Mouse (Mus musculus) layer of hippocampus, postnatal 36 days (tissue): ENCODE measurements around the gene Bcat1. TPM values are rescaled to one million over a fixed set of nuclear protein-coding genes. Genes with fewer than 3 reads are reported as not detected.
A peak's percentile ranks its signal among the peaks of the same experiment; 100 is the strongest.

Experiments
- DNase-seq, 2 experiments: peaks; one replicate each; pipeline ENCODE4 v3.0.0; 2022
- total RNA-seq, 2 experiments: library from RNA; stranded (reverse); gene quantifications; 2 replicates each; pipeline ENCODE4 v1.2.3; 2021

Gene Bcat1
- total RNA-seq, 2 experiments from 2014 or later = 100 to 102 TPM

DNA sequence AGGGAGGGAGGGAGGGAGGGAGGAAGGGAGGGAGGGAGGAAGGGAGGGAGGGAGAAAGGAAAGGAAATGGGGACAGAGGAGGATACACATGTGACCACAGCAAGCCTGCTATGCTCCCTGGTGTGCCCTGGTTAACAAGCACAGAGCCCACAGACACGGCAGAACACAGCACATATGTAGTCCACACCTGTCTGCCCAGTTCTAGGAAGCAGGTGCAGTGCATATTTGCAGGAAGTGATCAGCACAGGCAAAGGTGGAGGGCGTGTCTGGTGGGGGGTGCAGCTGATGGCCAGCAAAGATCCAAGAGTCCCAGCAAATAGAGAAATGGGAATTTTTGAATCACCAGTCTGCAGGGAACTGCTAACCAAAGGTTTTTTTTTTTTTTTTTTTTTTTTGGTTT lies 23.3 kb downstream of the Bcat1 start:
- DNase-seq = no peak

DNA sequence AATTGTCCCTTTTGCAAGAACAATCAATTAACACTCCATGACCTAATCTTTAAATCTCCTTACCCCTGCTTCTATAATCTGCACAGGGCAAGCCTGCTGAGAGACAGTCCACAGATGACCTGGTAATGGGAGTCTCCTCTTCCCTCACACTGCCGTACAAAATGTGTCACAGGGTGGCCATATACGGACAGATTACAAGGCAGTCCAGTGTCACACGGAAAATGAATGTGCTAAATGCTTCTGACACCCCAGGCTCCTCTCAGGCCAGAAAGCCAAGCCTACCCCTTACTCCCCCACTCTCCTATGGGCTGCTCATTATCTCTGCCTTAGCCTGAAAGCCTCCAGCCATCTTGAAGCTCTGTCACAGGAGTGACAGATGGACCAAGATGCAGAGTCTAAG lies 25.1 kb downstream of the Bcat1 start:
- DNase-seq = no peak

DNA sequence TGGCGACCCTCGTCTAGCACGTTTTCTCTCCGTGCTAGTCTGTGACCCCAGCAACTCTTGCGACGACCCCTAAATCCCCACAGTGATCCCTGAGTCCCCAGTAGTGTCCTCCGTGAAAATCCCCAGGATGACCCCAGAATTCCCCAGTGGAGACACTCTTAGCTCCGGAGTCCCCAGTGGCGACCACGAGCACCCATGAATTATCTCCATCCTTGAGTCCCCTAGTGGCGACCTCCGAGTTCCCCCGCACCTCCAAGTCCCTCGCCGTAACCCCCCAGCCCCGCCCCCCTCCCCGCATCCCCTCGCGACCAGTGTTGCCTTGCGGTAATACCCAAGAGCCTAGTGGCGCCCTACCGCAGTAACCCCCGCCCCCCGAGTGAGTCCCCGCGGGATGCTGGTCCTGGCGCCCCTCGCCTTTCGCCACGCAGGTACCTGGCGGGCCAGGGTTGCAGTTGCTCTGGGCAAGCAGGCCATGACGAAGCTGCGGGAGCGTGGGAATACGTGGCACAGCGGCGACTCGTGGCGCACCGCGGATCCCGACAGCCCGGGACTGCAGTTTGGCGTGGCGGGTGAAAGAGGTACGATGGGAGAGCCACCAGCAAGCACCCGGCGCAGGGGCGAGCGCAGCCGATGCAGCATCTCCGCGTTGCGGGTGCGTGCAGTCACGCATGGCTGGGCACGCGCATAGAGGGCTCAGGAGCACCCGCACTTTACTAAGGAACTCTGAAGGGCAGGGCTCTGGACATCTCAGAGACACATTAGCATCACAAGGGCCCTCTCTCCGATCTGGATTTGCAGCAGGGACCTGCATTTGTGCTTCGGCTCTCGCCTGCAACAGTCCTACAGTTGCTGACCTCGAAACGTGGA lies 27.6 kb downstream of the Bcat1 start:
- DNase-seq = peak; percentile 45 to 49

DNA sequence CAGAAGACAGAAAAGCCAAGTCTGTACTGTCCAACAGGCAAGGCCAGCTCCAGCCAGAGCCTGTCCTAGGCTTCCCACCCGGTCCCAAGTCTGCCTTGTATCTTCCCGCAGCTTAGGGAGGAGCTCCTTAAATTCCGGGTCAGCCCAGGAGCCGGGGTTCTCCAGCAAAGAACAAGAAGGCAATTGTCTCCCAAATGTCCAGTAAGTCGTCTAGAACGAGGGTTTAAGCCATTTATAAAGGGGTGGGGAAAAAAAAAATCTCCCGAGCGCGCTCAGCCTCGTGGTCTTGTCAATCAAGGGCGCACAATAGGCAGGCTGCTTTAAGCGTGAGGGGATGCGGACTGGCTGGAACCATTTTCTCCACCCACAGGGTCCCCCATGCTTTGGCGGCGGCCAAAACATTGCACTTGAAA lies 28.5 kb downstream of the Bcat1 start:
- DNase-seq = peak; percentile 68 to 71

DNA sequence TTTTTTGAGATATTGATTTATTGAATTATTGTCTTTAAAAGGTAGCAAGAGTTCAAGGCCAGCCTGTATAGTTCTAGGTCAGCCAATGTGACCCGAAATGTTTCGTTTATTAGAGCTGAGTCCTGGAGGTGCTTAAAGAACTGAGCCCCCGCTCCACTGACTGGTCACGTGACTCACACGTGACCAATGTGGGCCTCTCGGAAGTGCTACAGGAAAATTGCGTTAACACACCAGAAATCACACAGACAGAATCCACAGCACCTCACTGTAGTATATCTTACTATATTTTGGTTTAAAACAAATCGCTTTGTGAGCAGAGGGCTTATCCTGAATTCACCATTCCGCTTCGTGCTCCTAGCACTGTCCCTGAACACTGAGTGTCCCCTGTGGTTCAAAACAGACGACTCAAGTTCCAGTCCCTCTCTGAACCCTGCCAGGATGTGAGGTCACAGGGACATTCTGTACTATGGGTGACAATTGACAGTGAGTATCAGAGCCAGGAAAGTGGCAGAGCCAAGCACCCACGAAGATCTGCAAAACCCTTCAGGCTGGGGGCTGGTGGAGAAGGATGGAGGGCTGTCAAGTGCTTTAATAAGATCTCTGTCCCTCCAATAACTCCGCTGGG lies 29.6 kb downstream of the Bcat1 start:
- peak in 1 of 2 experiments; percentile 50 for DNase-seq

DNA sequence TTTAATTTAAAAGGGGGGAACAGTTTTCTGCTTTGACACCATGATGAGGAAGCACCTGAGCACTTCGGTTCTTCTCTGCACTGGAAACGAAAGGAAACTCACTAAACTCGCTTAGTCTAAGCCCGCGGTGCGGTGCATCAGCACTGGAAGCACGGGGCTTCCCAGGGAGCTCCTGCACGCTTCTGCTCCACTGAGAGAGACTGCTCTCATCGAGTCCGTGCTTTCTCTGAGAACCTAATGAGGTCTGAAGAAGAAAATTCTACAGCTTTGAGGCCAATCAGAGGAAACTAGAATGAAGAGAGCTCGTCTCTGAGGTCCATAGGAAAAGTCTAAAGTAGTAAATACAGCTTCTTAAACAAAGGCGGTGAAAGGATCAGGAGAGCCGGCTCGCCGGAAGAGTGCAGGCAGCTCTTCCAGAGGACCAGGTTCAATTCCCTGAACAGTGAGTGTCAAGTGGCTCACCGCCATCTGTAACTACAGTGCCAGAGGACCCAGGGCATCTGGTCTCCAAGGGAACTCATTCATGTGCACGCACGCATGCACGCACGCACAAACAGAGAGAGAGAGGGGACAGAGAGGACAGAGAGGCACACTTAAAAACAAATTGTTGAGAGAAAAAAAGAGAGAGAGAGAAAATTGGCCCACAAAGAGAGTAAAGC lies 30.9 kb downstream of the Bcat1 start:
- DNase-seq = no peak

DNA sequence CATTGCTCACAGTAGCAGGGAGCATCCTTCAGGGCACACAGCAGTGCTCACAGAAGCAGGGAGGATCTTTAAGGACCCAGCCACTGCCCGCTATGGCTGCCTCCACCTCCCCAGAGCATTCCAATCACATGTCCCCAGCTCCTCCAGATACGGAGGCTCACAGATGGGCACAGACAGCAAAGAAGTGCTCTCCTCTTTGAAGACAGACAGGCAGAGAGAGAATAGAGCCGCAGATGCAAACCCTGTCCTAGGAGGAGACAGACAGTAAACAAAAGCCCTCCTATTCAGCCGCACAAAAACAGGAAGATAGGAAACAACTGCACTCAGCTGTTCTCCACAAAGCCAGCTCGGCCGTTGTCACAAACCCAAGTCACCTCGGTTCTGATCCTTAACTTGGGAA lies 35.3 kb downstream of the Bcat1 start:
- DNase-seq = no peak

DNA sequence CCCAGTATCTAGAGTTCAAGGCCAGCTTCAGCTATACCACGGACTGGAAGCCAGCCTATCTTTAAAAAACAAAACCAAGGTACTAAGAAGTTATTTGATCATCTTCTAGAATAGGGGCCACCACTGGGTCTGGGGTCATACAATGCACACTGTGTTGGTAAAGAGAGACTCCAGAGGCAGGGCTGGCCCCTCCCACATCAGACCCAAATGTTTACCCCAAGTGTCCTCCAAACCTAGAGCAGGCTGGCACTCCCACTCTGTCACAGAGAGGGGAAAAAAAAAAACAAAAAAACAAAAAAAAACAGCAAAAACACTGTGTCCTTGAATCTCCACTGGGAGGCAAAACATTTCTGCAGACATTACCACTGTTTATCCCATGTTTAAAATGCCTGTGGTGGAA lies 38.4 kb downstream of the Bcat1 start:
- DNase-seq = no peak

DNA sequence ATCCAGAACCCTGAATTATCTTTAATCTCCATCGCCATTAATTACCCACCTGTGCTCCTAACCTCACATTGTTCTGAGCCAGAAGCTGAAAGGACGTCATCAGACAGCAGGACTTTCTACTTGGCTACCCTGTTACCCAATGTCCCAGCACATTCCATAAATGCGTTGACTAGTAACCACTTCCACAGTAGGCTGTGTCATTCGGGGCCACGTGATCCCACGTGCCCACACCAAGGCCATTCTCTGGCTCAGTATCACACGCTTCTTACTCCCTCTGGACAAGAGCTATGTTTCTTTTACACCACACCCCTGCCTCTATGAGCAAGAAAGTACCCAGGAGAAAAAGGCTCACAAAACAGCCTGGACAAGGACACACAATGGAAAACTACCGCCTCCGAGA lies 40.6 kb downstream of the Bcat1 start:
- DNase-seq = no peak

DNA sequence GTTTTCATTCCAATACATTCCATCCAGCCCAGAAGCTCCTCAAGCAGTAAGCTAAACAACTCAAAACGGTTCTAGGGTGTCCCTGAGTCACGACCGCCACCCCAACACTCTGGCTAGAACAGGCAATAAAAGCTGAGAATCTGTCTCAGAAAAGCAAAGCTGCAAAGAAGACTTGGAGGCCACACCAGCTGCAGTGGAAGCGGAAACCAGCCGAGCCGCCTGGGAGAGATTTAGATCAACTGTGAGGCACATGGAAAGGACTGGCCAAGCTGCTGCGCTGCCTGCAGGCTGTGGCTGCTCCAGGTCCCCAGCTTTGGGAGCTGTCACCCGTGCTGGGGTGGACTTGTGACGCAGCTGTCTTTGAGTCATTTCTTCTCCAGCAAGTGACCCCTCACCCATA lies 45.4 kb downstream of the Bcat1 start:
- DNase-seq = no peak

DNA sequence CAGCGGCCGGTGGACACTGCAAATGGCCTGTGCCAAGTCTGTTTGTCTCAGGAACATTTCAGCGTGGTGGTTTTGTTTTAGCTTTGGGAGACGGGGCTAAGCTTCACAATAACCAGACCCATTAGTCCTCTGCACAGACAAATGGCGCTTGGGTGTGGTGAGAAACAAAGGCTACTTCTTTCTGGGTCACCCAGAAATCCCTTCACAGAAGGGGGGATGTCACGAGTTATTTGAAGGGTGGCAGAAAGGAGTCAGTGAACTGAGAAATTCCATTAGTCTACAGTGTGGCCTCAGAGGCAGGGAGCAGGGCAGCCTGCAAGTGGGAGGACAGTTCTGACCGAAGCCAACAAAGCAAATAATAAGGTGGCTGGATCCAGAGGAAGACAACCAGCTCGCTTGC lies 52.0 kb downstream of the Bcat1 start:
- no peak for DNase-seq

DNA sequence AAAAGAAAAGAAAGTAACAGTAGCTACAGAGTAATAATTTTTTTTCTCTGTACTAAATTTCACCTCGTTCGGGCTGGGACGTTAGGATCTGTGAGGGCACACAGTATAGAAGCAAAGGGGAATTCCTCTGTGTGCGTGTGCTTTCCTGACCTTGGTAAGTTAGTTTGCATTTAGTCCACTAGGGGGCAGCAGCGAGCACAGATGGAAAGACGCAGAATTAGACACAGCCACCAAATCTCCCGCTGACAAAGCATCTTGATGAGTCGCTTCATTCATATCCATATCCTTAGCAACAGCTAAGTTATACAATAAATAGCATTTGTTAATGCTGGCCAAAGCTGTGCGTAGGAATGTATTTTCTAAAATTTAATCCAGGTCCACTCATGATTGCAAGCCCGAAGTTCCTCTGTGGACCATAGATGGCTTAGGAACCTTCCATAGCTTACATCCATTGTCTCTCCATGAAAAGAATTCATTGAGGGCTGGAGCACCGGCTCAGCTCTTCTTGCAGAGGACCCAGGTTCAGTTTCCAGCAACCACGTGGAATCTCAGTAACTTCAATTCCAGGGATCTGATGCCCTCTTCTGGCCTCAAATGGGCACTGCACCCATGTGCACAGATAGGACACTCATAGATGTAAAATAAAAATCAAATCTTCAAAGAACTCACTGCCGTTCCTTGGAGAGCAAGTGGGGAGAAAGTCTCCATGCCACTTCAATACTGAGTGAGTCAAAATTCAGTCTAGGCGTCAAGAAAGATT lies 52.8 kb downstream of the Bcat1 start:
- DNase-seq = no peak

DNA sequence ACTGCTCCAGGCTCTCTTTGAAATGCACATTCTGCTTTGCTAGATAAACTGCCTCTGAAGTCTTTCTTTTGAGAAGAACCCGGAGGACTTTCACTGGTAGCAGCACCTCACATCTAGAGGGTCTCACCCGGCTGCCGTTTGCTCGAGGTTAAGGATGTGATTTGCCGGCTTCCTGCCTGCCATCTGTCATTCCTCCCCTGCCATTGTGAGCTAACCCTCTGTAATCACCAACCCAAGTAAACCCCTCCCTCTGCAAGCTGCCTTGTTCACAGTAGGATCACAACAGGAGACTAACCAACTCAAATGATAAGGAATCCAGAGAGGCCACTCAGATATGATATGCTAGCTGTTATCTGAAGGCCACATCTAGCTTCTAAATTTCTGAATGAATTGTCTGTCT lies 53.6 kb downstream of the Bcat1 start:
- no peak for DNase-seq

DNA sequence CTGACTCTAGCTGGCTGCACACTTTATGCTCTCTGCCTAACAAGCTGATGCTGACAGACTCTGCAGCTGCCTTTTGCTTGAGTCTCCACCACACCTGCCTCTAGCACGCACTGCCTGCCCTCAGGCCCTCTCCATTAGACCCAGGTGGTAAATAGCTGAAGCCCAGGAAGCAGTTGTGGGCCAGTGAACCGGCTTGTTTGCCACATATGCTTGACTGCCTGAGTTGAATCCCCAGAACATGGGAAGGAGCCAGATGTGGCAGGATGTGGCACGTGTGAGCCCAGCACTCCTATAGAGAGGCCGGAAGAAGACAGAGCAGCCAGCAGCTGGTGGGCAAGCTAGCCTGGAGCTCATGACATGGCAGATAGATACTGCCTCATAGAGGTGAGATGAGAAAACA lies 55.4 kb downstream of the Bcat1 start:
- DNase-seq = no peak

DNA sequence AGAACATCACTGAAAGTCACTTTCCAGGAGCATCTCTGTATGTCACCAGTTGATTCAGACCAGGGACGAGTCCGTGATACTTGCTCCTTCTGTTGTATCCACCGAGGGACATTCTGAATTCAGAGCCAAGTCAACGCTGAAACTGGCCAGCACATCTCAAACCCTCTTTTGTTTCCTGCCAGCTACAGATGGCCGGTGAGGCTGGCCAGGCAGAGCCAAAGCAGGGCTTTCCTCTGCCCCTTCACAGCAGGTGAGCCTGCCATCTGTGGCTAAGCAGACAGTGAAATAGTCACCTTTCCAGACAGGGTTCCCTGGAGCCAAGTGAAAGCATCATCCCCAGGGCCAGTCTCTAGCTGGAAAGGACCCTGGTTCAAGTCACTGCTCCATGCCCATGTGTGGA lies 57.7 kb downstream of the Bcat1 start:
- DNase-seq = no peak

DNA sequence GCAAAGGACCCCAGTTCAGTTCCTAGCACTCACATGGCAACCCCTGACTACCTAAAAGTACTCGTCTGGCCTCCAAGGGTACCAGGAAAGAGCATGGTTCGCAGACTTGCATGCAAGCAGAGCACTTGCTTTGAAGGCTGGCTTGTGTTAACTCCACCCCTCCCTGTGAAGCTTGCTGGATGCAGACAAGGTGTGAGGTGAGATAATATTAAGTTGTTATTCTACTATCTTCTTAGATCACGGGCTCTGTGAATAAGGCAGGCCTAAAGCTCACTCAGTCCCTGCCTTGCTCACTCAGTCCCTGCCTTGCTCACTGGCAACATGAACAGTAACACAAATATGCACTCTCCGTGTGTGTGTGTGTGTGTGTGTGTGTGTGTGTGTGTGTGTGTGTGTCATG lies 58.5 kb downstream of the Bcat1 start:
- DNase-seq = no peak

DNA sequence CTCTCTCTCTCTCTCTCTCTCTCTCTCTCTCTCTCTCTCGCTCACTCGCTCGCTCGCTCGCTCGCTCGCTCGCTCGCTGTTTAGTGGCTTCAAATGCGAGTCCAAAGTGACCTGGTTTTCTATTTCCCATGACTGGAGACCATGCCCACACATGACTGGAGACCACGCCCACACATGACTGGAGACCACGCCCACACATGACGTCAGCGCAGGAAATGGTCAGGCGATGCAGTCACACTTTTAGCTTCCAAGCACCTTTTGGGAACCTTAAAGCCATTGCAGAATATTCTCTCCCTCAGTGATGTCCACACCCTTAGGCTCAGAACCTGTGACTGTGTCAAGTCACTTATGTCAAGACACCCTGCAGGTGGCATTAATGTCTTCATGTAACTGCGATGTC lies 59.3 kb downstream of the Bcat1 start:
- no peak for DNase-seq

DNA sequence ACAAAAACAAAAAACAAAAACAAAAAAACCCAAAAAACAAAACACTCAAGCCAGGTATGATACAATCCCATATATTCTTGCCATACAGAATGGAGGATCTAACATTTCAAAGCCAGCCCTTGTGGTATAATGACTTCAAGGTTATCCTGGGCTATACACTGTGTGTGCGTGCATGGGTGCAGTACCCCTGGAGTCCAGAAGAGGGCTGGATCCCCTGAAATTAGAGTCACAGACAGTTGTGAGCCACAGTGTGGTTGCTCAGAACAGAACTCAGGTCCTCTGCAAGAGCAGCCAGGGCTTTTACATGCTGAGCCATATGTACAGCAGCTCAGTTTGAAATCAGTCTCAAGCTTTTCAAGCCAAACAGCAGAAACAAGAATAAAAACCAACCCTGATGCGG lies 61.0 kb downstream of the Bcat1 start:
- DNase-seq = no peak

DNA sequence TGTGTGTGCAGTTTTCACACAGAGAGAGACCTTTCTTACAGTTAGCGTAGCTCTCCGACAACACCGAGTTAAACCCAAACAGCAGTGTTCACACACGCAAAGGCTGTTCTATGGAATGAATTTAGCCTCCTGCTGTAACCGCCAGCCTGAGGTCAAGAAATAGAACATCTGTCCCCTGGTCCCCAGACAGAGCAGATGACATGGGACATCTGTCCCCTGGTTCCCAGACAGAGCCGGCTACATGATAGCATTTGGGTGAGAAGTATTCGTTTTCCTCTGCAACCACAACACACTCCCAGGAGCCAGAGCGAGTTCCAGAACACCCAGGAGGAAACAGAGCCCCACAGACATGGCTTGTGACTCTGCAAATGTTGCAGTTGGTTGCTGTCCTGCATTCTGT lies 63.3 kb downstream of the Bcat1 start:
- no peak for DNase-seq

DNA sequence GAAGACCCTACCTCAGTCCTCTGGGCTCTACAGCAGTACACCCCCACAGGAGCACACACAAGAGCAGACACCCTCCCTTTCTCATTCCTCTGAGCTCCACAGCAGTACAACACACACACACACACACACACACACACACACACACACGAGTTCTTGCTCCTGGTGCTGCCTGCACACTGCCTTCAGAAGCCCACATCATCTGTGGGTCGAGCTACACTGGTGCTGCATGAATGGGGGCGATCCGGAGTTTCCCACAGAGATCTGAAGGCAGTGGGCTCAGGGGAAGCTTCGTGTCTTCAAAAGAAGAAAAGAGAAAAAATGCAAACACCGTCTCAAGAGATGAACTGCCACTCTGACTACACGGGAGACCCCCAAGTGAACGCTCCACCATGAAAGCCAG lies 64.8 kb downstream of the Bcat1 start:
- no peak for DNase-seq

DNA sequence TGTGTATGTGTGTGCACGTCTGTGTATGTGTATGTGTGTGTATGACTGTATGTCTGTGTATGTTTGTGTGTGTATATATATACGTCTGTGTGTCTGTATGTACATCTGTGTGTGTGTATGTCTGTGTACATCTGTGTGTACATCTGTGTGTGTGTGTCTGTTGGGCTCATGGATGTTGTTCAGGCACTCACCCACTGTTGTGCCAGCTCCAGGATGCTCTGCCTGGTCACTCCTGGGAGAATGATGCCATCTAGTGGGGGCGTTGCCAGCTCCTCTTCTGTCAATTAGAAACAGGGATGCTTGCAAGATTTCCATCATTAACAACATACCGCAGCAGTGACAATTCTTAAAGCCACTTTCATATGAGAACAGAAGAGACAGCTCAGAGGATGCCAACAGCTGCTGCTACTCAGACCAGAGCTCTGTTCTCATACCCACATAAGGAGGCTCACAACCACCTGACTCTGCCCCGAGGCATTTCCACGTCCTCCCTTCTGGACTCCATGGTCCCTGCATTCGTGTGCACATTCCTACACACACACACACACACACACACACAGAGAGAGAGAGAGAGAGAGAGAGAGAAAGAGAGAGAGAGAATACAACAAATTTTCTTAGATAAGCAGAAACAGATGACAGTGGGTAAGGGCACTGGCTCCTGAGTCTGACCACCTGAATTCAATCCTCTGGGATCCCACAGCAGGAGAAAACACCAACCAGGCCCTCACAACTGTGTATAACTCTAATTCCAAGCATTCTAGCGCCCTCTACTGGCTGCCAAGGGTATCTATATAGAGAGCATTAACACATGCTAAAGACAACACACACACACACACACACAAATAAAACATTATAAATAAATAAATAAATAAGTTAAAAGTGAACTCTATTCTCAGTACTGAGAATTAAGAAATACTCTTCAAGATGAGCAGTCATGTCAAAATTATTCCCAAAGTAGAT lies 65.8 kb downstream of the Bcat1 start:
- DNase-seq = peak in 1 of 2 experiments; percentile 13

DNA sequence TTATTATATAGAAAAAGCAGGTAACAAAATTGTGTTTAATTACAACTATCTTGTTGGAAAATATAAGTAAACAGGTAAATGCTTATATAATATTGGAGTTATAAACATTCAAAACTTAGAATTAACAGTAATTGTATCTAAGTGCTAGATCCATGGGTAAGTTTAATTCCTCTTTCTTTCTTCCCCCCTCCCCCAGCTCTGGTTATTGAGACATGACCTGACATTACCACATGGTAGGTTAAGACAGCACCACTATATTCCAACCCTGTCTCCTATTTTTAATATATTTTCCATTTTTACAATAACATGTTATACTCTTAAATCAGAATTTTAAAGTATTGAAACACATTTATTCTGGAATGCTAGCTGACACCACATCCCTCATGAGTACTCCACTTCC lies 72.5 kb downstream of the Bcat1 start:
- no peak for DNase-seq
